Mouse (Mus musculus) neural tube, embryonic 10.5 days (tissue): ENCODE measurements at regions not wholly inside any gene's neighbourhood (a gene's known extent, or its start where the extent isn't known, plus 50 kb on each side); places are given as distances from the start of the nearest gene placed in this dataset.

Experiments
- DNase-seq: peaks from one replicate; pipeline ENCODE4 v3.0.0-alpha.2; 2017; ENCODE audit warnings: low spot score; ENCODE audit errors: extremely low spot score

- DNase-seq: no peak
Measured at GRCm38 (mm10) chr2:139356280-139357010, 137.3 kb upstream of the Sptlc3 start.

DNA sequence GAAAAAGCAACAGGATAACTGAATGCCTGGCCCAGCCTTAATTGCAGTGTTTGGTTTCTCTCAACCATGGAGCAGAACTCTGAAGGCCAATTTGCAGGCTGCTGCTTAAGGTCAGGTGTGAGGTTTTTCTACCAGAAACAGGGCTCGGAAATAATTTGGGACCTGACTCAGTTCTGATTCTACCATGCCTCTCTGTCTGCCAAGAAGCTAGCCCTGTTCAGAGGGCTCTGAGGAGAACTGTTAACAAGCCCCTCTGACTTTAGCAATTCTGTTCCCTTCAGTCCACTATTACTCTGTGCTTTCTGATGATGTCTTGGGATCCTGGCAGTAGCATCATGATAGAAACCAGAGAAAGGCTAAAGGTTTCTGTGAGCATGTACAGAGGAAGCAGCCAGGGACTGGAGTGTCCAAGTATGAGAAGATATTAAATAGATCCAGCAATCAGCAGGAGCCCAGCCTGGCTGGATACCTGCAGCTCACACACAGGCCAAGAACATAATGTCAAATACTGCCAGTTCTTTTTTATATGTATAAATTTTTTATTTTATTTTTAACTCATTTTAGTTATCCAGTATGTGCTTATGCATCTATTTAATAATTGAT is 131.4 kb upstream of the Sptlc3 start:
- no peak for DNase-seq

DNA sequence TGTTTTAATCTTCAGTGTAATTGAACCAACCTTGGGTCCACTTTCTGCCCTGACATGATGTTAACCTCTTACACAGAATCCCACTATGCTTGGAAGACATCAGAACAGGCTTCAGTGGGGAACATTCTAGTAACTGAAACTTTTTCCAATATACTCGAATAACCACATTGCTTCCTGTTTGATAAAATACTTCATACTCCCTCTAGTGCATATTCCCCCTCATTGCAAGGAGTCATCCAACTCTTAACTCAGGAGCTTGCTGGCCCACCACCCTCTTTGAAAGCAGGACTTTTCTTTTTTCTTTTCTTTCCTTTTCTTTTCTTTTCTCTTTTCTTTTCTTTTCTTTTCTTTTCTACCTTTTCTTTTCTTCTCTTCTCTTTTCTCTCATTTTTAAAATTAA is 123.6 kb upstream of the Sptlc3 start:
- no peak for DNase-seq

DNA sequence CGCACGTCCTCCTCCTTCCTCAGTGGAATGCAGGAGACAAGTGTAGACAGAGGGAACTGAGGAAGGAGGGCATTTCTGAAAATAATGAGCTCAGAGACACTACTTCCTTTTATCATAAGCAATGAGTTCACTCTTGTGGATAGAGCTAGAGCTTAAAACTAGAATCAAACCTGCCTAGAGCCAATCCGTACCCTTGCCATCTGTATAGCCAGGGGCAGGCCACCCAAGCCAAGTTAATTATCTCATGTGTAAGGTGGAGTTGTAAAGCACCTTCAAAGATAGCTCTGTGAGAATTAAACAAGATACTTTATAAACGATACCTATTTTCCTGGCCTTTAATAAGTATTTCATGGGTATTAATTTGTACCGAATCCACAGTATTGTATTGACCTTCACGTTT is 113.4 kb upstream of the Sptlc3 start:
- no peak for DNase-seq

DNA sequence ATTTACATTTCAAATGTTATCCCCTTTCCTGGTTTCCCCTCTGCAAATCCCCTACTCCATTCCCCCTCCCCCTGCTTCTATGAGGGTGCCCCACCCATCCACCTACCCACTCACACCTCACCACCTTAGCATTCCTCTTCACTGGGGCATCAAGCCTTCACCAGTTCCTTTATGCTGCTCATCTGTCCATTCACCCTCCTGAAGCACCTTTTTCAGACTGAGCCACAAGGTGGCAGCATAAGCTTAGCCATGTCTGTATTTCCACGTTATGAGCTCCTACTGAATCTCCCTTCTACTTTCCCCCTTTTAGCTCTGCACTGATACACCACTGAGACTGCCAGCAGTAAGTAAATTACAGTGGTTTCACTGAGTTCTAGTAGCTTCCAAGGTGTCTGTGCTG is 112.1 kb upstream of the Sptlc3 start:
- DNase-seq: peak; percentile 72

- DNase-seq: no peak
Measured at GRCm38 (mm10) chr2:139413559-139413958, 80.2 kb upstream of the Sptlc3 start.

- no peak for DNase-seq
Measured at GRCm38 (mm10) chr2:139417506-139417905, 76.2 kb upstream of the Sptlc3 start.

DNA sequence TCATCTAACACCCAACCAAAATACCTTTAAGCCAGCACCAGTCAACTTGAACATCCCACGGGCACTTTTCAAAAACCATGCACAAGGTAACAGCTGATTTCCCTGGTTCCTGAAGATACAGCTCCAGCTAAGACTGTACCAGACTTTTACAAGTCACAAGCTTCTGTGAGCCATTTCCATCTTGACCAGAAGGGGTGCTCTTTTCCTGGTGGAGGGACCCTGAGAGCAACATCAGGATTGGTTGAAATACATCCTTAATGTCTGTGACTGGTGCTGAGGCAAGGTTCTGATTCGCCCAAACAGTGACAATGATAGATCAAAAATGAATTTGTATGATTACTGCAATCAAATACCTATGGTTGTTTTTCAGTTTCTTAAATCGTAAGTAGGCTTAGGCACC is 71.0 kb upstream of the Sptlc3 start:
- DNase-seq: no peak

DNA sequence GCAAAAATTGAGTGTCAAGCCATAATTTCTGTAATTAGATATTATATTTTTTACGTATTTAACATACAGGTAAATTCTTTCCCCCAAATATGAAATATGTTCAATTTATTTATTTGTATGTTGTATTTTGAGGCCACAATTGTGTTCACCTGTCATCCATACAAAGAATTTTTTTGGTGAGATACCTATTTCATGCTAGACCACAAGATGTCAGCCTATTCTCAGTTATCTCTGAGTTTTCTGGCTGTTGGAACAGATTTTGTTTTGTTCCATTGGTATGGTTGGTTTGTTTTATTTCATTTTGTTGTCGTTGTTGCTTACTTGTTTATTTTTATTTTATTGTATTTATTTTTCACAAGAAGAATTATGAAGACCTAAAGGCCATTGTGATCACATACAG is 70.3 kb upstream of the Sptlc3 start:
- DNase-seq: no peak
